8 mouse cellular contexts compared by ENCODE assay signal in genomic region chr5:36323526-36323925, GRCm38 (mm10).
DNase-seq lines count a peak whose midpoint lies in the region; ATAC-seq lines count a peak whose summit lies in the region.

No protein-coding gene starts in this region.

- DNase-seq in MN1 (ENCODE audit: low spot score), result peak; percentile 61
- peak; percentile 22 for DNase-seq in cerebellum, adult 9-11 months
- DNase-seq in frontal cortex, postnatal 36 days (ENCODE audit: low spot score in 2 of 2), result peak; percentile 66 to 69
- DNase-seq in layer of hippocampus, postnatal 25 days (ENCODE audit: extremely low spot score in 1 of 2, low spot score in 1 of 2), result peak; percentile 69 to 83
- DNase-seq in lung, postnatal 36 days, result peak; percentile 90
- DNase-seq in retina, postnatal 7 days (ENCODE audit: low read depth, low spot score), result peak; percentile 78
- DNase-seq in thymus, postnatal 4 days, result peak; percentile 91

- ATAC-seq in hindbrain, embryonic 13.5 days (ENCODE audit: low FRiP score), result peak; percentile 73

- no peaks in the 10 kb centered on the region for H3K36me3 ChIP-seq in hindbrain, embryonic 13.5 days

- H3K27ac ChIP-seq in hindbrain, embryonic 13.5 days, result peak overlapping the region; percentile 71

- 0 out of 2 replicates have a peak, but pooled peaks cover 4% of the 10 kb centered on the region for H3K27me3 ChIP-seq in hindbrain, embryonic 13.5 days

- no peak overlapping the region for H3K4me2 ChIP-seq in hindbrain, embryonic 13.5 days

- H3K4me1 ChIP-seq in hindbrain, embryonic 13.5 days (replicated peaks), result peaks cover 46% of the 10 kb centered on the region

- 9% methylated on average over 2 of the region's 2 CpGs for WGBS in hindbrain, embryonic 13.5 days

- H3K9me3 ChIP-seq in hindbrain, embryonic 13.5 days, result no peaks in the 10 kb centered on the region

- H3K4me3 ChIP-seq in hindbrain, embryonic 13.5 days, result no peak overlapping the region

- peak overlapping the region; percentile 6; the same call in 1 of the 2 replicates for H3K9ac ChIP-seq in hindbrain, embryonic 13.5 days

Comparison
In these comparisons a context has a peak if more than half of its experiments do, and no peak if none do; other contexts are left out.
1. DNase-seq: peak in every context shown above with its lines; median percentile 91 in thymus, postnatal 4 days; 90 in lung, postnatal 36 days; 78 in retina, postnatal 7 days; 76 in layer of hippocampus, postnatal 25 days; 68 in frontal cortex, postnatal 36 days; 61 in MN1; 22 in cerebellum, adult 9-11 months.